Mouse (Mus musculus) ES-Bruce4 (cell line): Measurements from ENCODE around the gene Serpina5.

Experiments
- CTCF ChIP-seq: IDR thresholded peaks from one replicate; pipeline ENCODE4 v1.8.1; 2011; ENCODE audit warnings: low read depth, low read length
- EP300 ChIP-seq: IDR thresholded peaks from 2 replicates; pipeline ENCODE4 v1.6.1; 2011; ENCODE audit warnings: low read depth, low read length; ENCODE audit not compliant: insufficient read depth
- POLR2A ChIP-seq: IDR thresholded peaks from one replicate; pipeline ENCODE4 v1.8.1; 2011; ENCODE audit warnings: low read length; ENCODE audit not compliant: insufficient read depth

- TF ChIP-seq EP300 (no peak), CTCF (no peak), POLR2A (no peak)
Measured at GRCm38 (mm10) chr12:104106919-104107318, 6.0 kb downstream of the Serpina5 start.
